Mouse (Mus musculus): Measurements from ENCODE around the gene Timeless. TPM values are rescaled to one million over a fixed set of nuclear protein-coding genes. Genes with fewer than 3 reads are reported as not detected.
"Not testable (repeated sequence)": the region's sequence is repeated elsewhere in the genome, so short reads cannot be mapped to it uniquely, and the experiment has no call there.

The Timeless gene
- total RNA-seq, 1 experiment, result 69.7 TPM

- H3K9ac ChIP-seq (ENCODE audit: insufficient read depth, low read depth, low read length, poor library complexity, severe bottlenecking), result peak overlapping the region; percentile 63; the same call in 1 of the 2 replicates
- in situ Hi-C loops (cut with MboI; ENCODE audit: low sequenced_read_pairs in 2 of 2, unreplicated experiment in 2 of 2), result loop anchor here in 1 of 2 experiments (10.0 kb wide), 1 partner anchor 92 kb away; the partner anchor contains the start of gene Baz2a
- no peak for TF ChIP-seq ZC3H11A (IDR thresholded peaks at IDR 0.05; ENCODE audit: borderline replicate concordance, low read depth, low read length)
- TF ChIP-seq MAFK (IDR thresholded peaks at IDR 0.05; ENCODE audit: insufficient read depth, low read depth, low read length), result no peak
- no peak for TF ChIP-seq HCFC1 (IDR thresholded peaks at IDR 0.05; ENCODE audit: borderline replicate concordance, insufficient read depth, low read length)
- no peak for TF ChIP-seq CHD2 (IDR thresholded peaks at IDR 0.05; ENCODE audit: low read depth, low read length)
- TF ChIP-seq ZNF384 (IDR thresholded peaks at IDR 0.05; ENCODE audit: low read depth, low read length), result no peak
- H3K27ac ChIP-seq (ENCODE audit: insufficient read depth, low read depth, low read length, poor library complexity, severe bottlenecking), result peak overlapping the region; percentile 92; the same call in 1 of the 2 replicates
- no peaks in the 10 kb centered on the region for H3K9me3 ChIP-seq (ENCODE audit: control insufficient read depth, insufficient read depth, low read depth, low read length)
- H3K36me3 ChIP-seq (ENCODE audit: control insufficient read depth, insufficient read depth, low read length, poor library complexity, severe bottlenecking), result no peaks in the 10 kb centered on the region
- H3K4me3 ChIP-seq (ENCODE audit: insufficient read depth in 1 of 2, low read depth in 1 of 2, low read length in 2 of 2, poor library complexity in 1 of 2, severe bottlenecking in 1 of 2), result no peak overlapping the region; a peak in 1 of 4 replicates
- DNase-seq (ENCODE audit: low read depth, low spot score), result peak; percentile 89
- peaks cover 2 to 7% of the 10 kb centered on the region in 2 experiments; a peak in 3 of 4 replicates for H3K4me1 ChIP-seq (ENCODE audit: control insufficient read depth in 2 of 2, insufficient read depth in 2 of 2, low read length in 2 of 2, poor library complexity in 1 of 2)
Observed at GRCm38 (mm10) chr10:128187181-128187605, 44.7 kb upstream of the Timeless start.

GRCm38 (mm10) chr10:128188242-128188877 is 43.5 kb upstream of the Timeless start:
- H3K4me1 ChIP-seq (ENCODE audit: control insufficient read depth in 2 of 2, insufficient read depth in 2 of 2, low read length in 2 of 2, poor library complexity in 1 of 2), result peaks cover 2 to 7% of the 10 kb centered on the region in 2 experiments; a peak in 3 of 4 replicates
- H3K4me3 ChIP-seq (ENCODE audit: insufficient read depth in 1 of 2, low read depth in 1 of 2, low read length in 2 of 2, poor library complexity in 1 of 2, severe bottlenecking in 1 of 2), result peak overlapping the region in 1 of 2 experiments; percentile 34; a peak in 2 of 4 replicates
- no peaks in the 10 kb centered on the region for H3K36me3 ChIP-seq (ENCODE audit: control insufficient read depth, insufficient read depth, low read length, poor library complexity, severe bottlenecking)
- no peaks in the 10 kb centered on the region for H3K9me3 ChIP-seq (ENCODE audit: control insufficient read depth, insufficient read depth, low read depth, low read length)
- no peak overlapping the region for H3K9ac ChIP-seq (ENCODE audit: insufficient read depth, low read depth, low read length, poor library complexity, severe bottlenecking)
- peak; percentile 88 for DNase-seq (ENCODE audit: low read depth, low spot score)
- no peak for TF ChIP-seq HCFC1 (IDR thresholded peaks at IDR 0.05; ENCODE audit: borderline replicate concordance, insufficient read depth, low read length)
- no peak; the same call in 1 of the 2 replicates for TF ChIP-seq ZC3H11A (IDR thresholded peaks at IDR 0.05; ENCODE audit: borderline replicate concordance, low read depth, low read length)
- TF ChIP-seq MAFK (IDR thresholded peaks at IDR 0.05; ENCODE audit: insufficient read depth, low read depth, low read length), result no peak
- no peak; the same call in 1 of the 2 replicates for TF ChIP-seq CHD2 (IDR thresholded peaks at IDR 0.05; ENCODE audit: low read depth, low read length)
- no peak; the same call in 1 of the 2 replicates for TF ChIP-seq ZNF384 (IDR thresholded peaks at IDR 0.05; ENCODE audit: low read depth, low read length)
- H3K27ac ChIP-seq (ENCODE audit: insufficient read depth, low read depth, low read length, poor library complexity, severe bottlenecking), result no peak overlapping the region; the same call in 1 of the 2 replicates
- in situ Hi-C loops (cut with MboI; ENCODE audit: low sequenced_read_pairs in 2 of 2, unreplicated experiment in 2 of 2), result loop anchor here in 1 of 2 experiments (10.0 kb wide), 1 partner anchor 94 kb away; the partner anchor contains the start of gene Baz2a

GRCm38 (mm10) chr10:128191472-128191871 is 40.4 kb upstream of the Timeless start:
- H3K36me3 ChIP-seq (ENCODE audit: control insufficient read depth, insufficient read depth, low read length, poor library complexity, severe bottlenecking), result no peaks in the 10 kb centered on the region
- peaks cover 0 to 3% of the 10 kb centered on the region in 2 experiments; a peak in 1 of 4 replicates for H3K4me1 ChIP-seq (ENCODE audit: control insufficient read depth in 2 of 2, insufficient read depth in 2 of 2, low read length in 2 of 2, poor library complexity in 1 of 2)
- in situ Hi-C loops (cut with MboI; ENCODE audit: low sequenced_read_pairs in 2 of 2, unreplicated experiment in 2 of 2), result no loop called here
- no peak for DNase-seq (ENCODE audit: low read depth, low spot score)
- TF ChIP-seq ZNF384 (IDR thresholded peaks at IDR 0.05; ENCODE audit: low read depth, low read length), result no peak
- no peak for TF ChIP-seq CHD2 (IDR thresholded peaks at IDR 0.05; ENCODE audit: low read depth, low read length)
- no peak for TF ChIP-seq MAFK (IDR thresholded peaks at IDR 0.05; ENCODE audit: insufficient read depth, low read depth, low read length)
- TF ChIP-seq ZC3H11A (IDR thresholded peaks at IDR 0.05; ENCODE audit: borderline replicate concordance, low read depth, low read length), result no peak
- TF ChIP-seq HCFC1 (IDR thresholded peaks at IDR 0.05; ENCODE audit: borderline replicate concordance, insufficient read depth, low read length), result no peak
- no peak overlapping the region for H3K27ac ChIP-seq (ENCODE audit: insufficient read depth, low read depth, low read length, poor library complexity, severe bottlenecking)
- no peaks in the 10 kb centered on the region for H3K9me3 ChIP-seq (ENCODE audit: control insufficient read depth, insufficient read depth, low read depth, low read length)
- H3K9ac ChIP-seq (ENCODE audit: insufficient read depth, low read depth, low read length, poor library complexity, severe bottlenecking), result no peak overlapping the region
- no peak overlapping the region for H3K4me3 ChIP-seq (ENCODE audit: insufficient read depth in 1 of 2, low read depth in 1 of 2, low read length in 2 of 2, poor library complexity in 1 of 2, severe bottlenecking in 1 of 2)

GRCm38 (mm10) chr10:128192030-128192766 is 39.7 kb upstream of the Timeless start:
- DNase-seq (ENCODE audit: low read depth, low spot score); H3K36me3 ChIP-seq (ENCODE audit: control insufficient read depth, insufficient read depth, low read length, poor library complexity, severe bottlenecking); H3K4me1 ChIP-seq (ENCODE audit: control insufficient read depth in 2 of 2, insufficient read depth in 2 of 2, low read length in 2 of 2, poor library complexity in 1 of 2); in situ Hi-C loops (cut with MboI; ENCODE audit: low sequenced_read_pairs in 2 of 2, unreplicated experiment in 2 of 2); H3K27ac ChIP-seq (ENCODE audit: insufficient read depth, low read depth, low read length, poor library complexity, severe bottlenecking); H3K9me3 ChIP-seq (ENCODE audit: control insufficient read depth, insufficient read depth, low read depth, low read length); H3K9ac ChIP-seq (ENCODE audit: insufficient read depth, low read depth, low read length, poor library complexity, severe bottlenecking); H3K4me3 ChIP-seq (ENCODE audit: insufficient read depth in 1 of 2, low read depth in 1 of 2, low read length in 2 of 2, poor library complexity in 1 of 2, severe bottlenecking in 1 of 2): not testable (repeated sequence)
